Mouse (Mus musculus) bone marrow, adult 2 months (tissue): ENCODE data around the gene Actn1.

ENCODE experiments used
- CTCF ChIP-seq: fragments of 200-500 bp; IDR thresholded peaks from 2 replicates; pipeline ENCODE4 v1.5.1; 2011; ENCODE audit warnings: low read length, control low read depth; ENCODE audit not compliant: control insufficient read depth, insufficient read depth
- POLR2A ChIP-seq: fragments of 200-500 bp; IDR thresholded peaks from 2 replicates; pipeline ENCODE4 v1.6.1; 2011; ENCODE audit warnings: low read depth, mild to moderate bottlenecking, control low read depth, low read length, borderline replicate concordance; ENCODE audit not compliant: control insufficient read depth

- TF ChIP-seq CTCF, result no peak
- TF ChIP-seq POLR2A, result no peak
These were observed 18.7 kb upstream of the Actn1 start for GRCm38 (mm10) chr12:80278866-80279265.
